Mouse (Mus musculus): ENCODE results near the gene Cpped1.

Gene Cpped1

DNA sequence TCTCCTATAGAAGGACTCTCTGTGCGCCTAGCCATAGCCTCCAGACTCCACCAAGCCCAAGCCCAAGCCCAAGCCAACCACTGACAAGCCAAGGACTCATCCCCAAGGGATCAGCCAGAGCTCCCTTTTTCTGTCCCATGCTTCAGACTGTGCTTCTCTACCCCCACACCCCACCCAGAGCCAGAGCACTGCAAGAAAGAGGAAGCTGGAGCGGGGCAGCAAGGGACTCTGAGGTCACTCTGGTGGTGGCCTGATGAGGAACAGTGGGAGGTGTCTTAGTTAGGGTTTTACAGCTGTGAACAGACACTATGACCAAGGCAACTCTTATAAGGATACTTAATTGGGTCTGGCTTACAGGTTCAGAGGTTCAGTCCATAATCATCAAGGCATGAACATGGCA lies 65.8 kb downstream of the Cpped1 start:
- DNase-seq (ENCODE audit: low read depth): no peak

DNA sequence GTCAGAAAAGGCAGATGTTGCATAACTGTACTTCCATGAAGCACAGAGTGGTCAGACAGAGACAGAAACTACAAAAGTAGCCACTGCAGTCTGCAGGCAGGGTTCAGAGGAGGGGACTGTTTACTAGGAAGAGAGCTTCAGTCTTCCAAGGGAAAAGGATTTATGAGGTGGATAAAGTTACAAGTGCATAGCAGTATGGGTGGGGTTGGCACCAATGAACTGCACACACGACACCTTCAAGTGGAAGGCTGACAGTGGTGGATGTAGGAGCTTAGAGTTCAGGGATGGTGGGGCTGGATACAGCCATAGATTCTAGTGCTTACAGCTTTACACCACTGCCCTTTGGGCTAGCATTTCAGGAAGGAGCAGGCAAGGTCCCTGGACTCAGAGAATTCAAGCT lies 75.8 kb downstream of the Cpped1 start:
- no peak for DNase-seq (ENCODE audit: low read depth)

- DNase-seq (ENCODE audit: low read depth): no peak
These were observed 80.4 kb downstream of the Cpped1 start for GRCm38 (mm10) chr16:11828816-11829215.

DNA sequence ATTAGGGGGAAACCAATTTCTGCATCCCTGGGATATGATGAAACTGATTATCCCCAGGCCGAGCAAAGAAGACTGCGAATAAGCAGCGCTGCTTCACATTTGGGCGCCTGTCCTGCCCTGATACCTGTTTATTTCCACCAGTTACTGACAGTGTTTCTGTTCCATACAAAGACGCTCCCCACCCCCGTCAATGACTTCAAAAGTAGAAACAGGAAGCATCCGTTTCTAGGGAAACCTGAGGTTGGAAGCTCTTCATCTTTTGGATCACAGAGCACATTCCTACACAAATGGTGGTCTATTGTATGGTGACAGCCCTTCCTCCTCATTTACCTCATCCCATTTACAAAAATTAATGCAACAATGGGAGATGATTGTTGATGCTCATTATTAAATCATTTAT lies 84.4 kb downstream of the Cpped1 start:
- DNase-seq (ENCODE audit: low read depth): no peak

DNA sequence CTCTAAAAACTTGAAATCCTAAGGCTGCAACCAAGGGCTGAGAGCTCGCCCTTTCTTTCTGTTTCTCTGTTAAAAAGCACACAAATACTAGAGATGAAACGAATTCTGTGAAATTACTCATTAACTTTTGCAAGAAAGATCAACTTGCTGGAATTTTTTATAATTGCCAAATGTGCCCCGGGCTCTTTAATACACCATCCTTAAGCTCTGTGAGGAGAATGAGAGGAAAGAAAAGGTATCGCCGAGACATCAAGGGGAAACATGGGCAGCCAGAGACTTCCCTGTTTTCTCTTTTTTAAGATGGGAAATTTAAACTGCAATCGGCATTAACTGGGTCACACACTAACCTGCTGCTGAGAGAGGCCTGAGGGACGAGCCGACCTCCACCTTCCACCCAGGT lies 84.9 kb downstream of the Cpped1 start:
- no peak for DNase-seq (ENCODE audit: low read depth)

DNA sequence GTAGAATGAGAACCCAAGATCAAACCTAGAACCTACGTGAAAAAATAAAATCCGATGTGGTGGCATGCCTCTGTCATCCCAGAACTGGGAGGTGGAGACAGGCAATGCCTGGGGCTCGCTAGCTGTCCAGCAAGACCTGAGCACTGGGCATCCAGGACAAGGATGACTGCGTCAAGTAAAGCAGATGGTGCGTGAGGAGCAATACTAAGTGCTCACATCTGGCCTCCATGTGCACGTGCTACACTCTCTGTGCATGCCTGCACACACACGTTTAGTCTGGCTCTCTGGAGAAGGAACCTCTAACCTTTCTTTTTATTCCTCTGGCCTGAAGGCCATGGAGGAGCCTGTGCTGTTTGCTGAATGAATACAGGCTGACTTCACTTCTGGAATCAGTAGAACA lies 88.5 kb downstream of the Cpped1 start:
- DNase-seq (ENCODE audit: low read depth): no peak

- DNase-seq (ENCODE audit: low read depth): no peak
These were observed 94.2 kb downstream of the Cpped1 start for GRCm38 (mm10) chr16:11814935-11815650.

DNA sequence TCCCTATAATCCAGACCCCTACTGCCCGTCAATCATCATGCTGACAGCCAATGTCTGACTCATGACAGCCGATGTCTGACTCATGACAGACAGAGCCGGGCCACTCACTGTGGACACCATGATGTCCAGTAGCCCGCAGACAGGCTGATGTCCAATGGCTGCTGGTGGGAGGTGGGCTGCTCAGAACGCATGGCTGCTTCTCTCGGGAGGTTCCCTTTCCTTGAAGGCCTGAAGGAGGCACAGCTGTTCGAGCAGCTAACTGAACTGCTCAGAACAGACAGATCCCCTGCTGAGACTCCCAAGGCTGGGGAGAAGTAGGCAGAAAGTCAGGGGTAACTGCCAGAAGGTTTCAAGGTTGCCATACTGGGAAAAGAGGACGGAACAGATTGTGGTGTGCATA lies 97.1 kb downstream of the Cpped1 start:
- DNase-seq (ENCODE audit: low read depth): no peak

DNA sequence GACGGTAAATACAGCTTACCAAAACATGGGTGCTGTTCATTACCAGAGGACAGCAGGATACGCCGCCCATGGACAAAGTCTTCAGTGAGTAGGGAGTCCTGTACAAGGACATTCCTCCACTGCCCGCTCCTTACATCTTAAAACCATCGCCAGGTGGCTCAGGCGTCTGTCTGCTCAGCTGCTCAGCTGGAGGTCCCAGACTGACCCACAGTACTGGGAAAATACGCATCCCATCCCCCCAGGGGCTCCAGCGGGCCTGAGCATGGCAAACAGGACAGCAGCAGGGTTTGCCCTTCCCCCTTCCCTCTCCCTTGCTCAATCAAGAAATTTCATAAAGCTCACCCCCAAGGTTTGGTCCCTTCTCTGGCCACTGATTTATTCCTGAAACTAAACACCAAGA lies 99.6 kb downstream of the Cpped1 start:
- DNase-seq (ENCODE audit: low read depth): no peak

GRCm38 (mm10) chr16:11801960-11802539 lies 107.2 kb downstream of the Cpped1 start:
- no peak for DNase-seq (ENCODE audit: low read depth)

DNA sequence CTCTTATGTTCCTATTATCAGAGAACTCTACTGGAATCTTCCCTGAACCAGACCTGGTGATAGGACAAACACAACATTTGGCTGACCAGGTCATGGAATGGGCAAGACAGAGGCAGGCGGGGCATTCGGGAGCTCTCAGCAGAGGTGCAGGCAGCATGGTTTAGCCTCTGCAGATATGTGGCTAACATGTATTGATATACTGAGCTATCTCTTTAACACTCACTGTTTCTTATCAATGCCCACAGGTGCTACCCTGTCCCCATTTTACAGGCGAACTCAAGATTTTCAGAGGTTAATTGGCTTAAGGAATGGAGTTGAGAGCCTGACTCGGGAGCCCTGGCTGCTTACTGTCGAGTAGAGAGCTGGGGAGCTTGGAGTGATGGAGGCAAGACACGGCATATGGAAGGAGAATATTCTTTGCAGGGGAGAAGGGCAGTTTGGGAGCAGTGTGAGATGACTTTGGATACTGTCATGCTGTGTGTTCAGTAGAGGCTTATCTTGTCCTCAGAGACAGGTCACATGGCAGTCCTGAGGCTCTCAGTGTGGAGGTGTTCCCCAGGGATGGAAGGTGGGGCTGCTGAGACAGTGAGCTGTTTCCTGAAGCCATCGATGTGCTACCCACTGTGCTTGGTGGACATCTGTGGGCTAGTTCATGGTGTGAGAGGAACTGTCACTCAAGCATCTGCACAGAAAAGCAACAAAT lies 113.3 kb downstream of the Cpped1 start:
- DNase-seq (ENCODE audit: low read depth): peak; percentile 9

- no peak for DNase-seq (ENCODE audit: low read depth)
These were observed 114.6 kb downstream of the Cpped1 start for GRCm38 (mm10) chr16:11794628-11795027.

- no peak for DNase-seq (ENCODE audit: low read depth)
These were observed 115.9 kb downstream of the Cpped1 start for GRCm38 (mm10) chr16:11793391-11793790.

- no peak for DNase-seq (ENCODE audit: low read depth)
These were observed 118.8 kb downstream of the Cpped1 start for GRCm38 (mm10) chr16:11790476-11790875.

DNA sequence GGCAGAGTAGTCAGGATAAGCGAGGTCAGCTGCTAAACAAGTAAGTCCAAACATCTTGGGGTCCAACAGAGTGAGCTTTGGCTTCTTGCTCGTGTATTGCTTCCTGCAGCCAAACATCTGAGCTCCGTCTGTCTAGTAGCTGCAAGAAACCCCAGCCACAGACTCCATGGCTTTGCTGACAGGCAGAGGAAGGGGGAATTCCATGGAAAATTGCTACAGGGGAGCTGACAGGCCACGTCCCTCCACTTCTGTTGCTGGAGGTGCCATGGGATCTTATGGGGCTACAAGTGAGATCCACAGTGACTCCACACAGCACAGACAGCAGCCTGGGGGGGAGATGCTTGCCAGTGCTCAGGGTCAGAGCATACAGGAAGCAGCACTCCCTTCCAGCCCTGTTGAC lies 123.4 kb downstream of the Cpped1 start:
- no peak for DNase-seq (ENCODE audit: low read depth)

- no peak for DNase-seq (ENCODE audit: low read depth)
These were observed 124.9 kb downstream of the Cpped1 start for GRCm38 (mm10) chr16:11784354-11784753.

- no peak for DNase-seq (ENCODE audit: low read depth)
These were observed 125.9 kb downstream of the Cpped1 start for GRCm38 (mm10) chr16:11783337-11783736.

- DNase-seq (ENCODE audit: low read depth): peak; percentile 47
These were observed 127.2 kb downstream of the Cpped1 start for GRCm38 (mm10) chr16:11782082-11782481.

- DNase-seq (ENCODE audit: low read depth): no peak
These were observed 130.4 kb downstream of the Cpped1 start for GRCm38 (mm10) chr16:11778715-11779460.

DNA sequence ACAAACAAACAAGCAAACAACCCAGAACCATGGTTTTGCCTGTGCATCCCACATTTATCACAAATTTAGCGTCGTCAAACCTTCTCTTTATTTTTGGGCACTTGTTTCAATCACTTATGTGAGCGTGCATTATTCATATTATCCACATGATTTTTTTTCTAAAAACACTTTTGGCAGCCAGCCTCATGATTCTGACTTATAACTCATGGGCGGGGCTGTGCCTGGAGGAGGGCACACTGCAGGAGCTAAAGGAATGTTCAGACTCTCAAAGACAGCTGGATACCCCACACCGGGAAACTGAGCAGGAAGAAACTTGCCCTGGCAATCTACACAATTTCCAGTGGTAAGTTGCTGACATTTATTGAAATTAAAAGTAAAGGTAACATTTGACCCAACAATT lies 131.1 kb downstream of the Cpped1 start:
- DNase-seq (ENCODE audit: low read depth): no peak

DNA sequence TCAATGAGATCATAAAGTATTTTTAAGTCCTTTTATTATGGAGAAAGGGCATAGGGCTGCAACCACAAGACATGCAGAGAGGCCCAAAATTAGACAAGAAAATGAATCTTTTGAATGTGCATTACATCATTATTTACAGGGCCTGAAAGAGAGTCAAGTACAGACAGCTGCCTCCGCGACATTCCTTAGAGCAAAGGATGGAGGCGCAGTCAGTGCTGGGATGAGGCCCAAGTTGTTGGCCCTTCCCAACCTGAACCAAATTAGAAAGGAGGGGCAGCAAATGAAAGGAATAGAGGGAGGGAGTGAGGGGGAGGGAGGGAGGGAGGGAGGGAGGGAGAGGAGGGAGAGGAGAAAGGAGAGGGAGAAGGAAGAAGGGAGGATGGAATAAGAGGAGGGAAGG lies 132.7 kb downstream of the Cpped1 start:
- DNase-seq (ENCODE audit: low read depth): no peak

- DNase-seq (ENCODE audit: low read depth): no peak
These were observed 134.9 kb downstream of the Cpped1 start for GRCm38 (mm10) chr16:11774321-11774720.

GRCm38 (mm10) chr16:11772318-11772717 lies 136.9 kb downstream of the Cpped1 start:
- DNase-seq (ENCODE audit: low read depth): no peak
